In the genomic region with DNA sequence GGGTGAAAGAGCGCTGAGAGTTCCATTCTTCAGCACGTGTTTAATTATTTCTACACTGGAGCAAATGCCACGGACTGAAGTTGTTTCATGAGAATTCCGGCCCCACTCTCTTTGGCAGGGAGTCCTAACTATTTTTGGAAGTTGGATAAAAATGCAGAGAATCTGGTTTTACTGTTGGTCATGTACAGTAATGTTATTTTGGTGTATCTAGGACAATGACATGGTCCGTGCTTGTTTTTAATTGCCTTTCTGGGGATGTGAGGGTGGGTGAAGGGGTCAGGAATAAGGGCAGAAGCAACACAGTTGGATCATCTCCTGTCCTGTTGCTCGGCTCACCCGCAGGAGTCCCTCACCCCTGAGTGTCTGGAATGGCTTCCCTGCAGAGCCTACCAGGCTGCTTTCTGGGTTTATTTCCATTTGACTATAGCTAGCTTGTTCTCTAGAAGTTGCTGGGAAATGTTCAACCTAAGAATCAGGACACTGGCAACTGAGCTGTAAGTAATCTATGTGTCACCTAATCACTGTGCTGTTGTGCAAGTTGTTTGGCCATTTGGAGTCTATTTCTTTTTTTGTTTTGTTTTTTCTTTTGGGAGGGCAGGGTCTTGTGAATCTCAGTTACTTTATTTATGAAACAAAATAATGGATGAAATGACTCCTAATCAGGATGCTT, we compare ENCODE assay signal across 16 mouse cellular contexts. TPM values are rescaled to one million over a fixed set of nuclear protein-coding genes. Genes with fewer than 3 reads are reported as not detected.
DNase-seq lines count a peak whose midpoint lies in the region; ATAC-seq and TF ChIP-seq lines count a peak whose summit lies in the region.
"Had no signal": no experiment of that assay in that cellular context is flagged by ENCODE, and none has a peak within 500 bp of the region (broad histone marks: within the 10 kb centered on the region; RNA-seq: fewer than 3 reads in every experiment).

No protein-coding gene starts in this region.

- H3K9me3 ChIP-seq in heart, embryonic 10.5 days: no peaks in the 10 kb centered on the region
- no peaks in the 10 kb centered on the region for H3K9me3 ChIP-seq in heart, embryonic 11.5 days (replicated peaks; ENCODE audit: control insufficient read depth, low read length)
- H3K9me3 ChIP-seq in liver, embryonic 15.5 days (replicated peaks): no peaks in the 10 kb centered on the region
- no peaks in the 10 kb centered on the region for H3K9me3 ChIP-seq in kidney, postnatal 0 days (replicated peaks; ENCODE audit: low read length)
- H3K9me3 ChIP-seq in hindbrain, embryonic 11.5 days (ENCODE audit: control insufficient read depth, low read length): no peaks in the 10 kb centered on the region
- H3K9me3 ChIP-seq: embryonic facial prominence, embryonic 13.5 days; limb, embryonic 12.5 days; midbrain, embryonic 15.5 days had no signal

- no peak overlapping the region for H3K4me2 ChIP-seq in heart, embryonic 11.5 days
- H3K4me2 ChIP-seq in liver, embryonic 15.5 days: no peak overlapping the region
- H3K4me2 ChIP-seq in kidney, postnatal 0 days (ENCODE audit: low read length): no peak overlapping the region
- H3K4me2 ChIP-seq in hindbrain, embryonic 11.5 days (replicated peaks; ENCODE audit: low read depth, low read length): no peak overlapping the region
- H3K4me2 ChIP-seq: embryonic facial prominence, embryonic 13.5 days; hindbrain, embryonic 14.5 days; limb, embryonic 12.5 days; midbrain, embryonic 15.5 days had no signal

- H3K27me3 ChIP-seq in heart, embryonic 10.5 days (ENCODE audit: insufficient read depth, poor library complexity, severe bottlenecking): no peaks in the 10 kb centered on the region
- no peaks in the 10 kb centered on the region for H3K27me3 ChIP-seq in heart, embryonic 11.5 days (ENCODE audit: control insufficient read depth, insufficient read depth, low read length)
- peaks cover 15% of the 10 kb centered on the region; the same call in 1 of the 2 replicates for H3K27me3 ChIP-seq in liver, embryonic 15.5 days
- no peaks in the 10 kb centered on the region for H3K27me3 ChIP-seq in kidney, postnatal 0 days (ENCODE audit: insufficient read depth, low read length)
- H3K27me3 ChIP-seq in hindbrain, embryonic 11.5 days (ENCODE audit: control insufficient read depth, insufficient read depth, low read length): no peaks in the 10 kb centered on the region
- H3K27me3 ChIP-seq: embryonic facial prominence, embryonic 13.5 days; limb, embryonic 12.5 days; midbrain, embryonic 15.5 days had no signal

- no peak for TF ChIP-seq CTCF in kidney, postnatal 0 days (IDR thresholded peaks at IDR 0.05; ENCODE audit: low read depth)

- peak; percentile 33 for DNase-seq in heart, embryonic 10.5 days (ENCODE audit: low spot score)
- no peak for DNase-seq in liver
- peak; percentile 80 for DNase-seq in kidney, postnatal 0 days (ENCODE audit: low spot score)
- peak; percentile 44 for DNase-seq in lung, postnatal 36 days
- no peak for DNase-seq in hindbrain, embryonic 11.5 days (ENCODE audit: low spot score)
- DNase-seq in urinary bladder, postnatal 14 days (ENCODE audit: low spot score): no peak
- DNase-seq: cerebellum, postnatal 10 days; right cerebral cortex, postnatal 14 days had no signal

- 82% methylated on average over 7 of the region's 7 CpGs for WGBS in heart, embryonic 10.5 days
- WGBS in heart, embryonic 11.5 days (ENCODE audit: insufficient replicate concordance): 75% methylated on average over 7 of the region's 7 CpGs
- WGBS in liver, embryonic 15.5 days (ENCODE audit: insufficient replicate concordance): 70% methylated on average over 7 of the region's 7 CpGs
- WGBS in kidney, postnatal 0 days: 40% methylated on average over 7 of the region's 7 CpGs
- WGBS in hindbrain, embryonic 11.5 days: 79% methylated on average over 7 of the region's 7 CpGs

- no peaks in the 10 kb centered on the region for H3K4me1 ChIP-seq in heart, embryonic 10.5 days
- H3K4me1 ChIP-seq in heart, embryonic 11.5 days (ENCODE audit: control insufficient read depth, insufficient read depth, low read length): no peaks in the 10 kb centered on the region
- H3K4me1 ChIP-seq in liver, embryonic 15.5 days (replicated peaks): peaks cover 4% of the 10 kb centered on the region; the same call in 1 of the 2 replicates
- H3K4me1 ChIP-seq in kidney, postnatal 0 days (replicated peaks; ENCODE audit: insufficient read depth, low read length): no peaks in the 10 kb centered on the region
- no peaks in the 10 kb centered on the region for H3K4me1 ChIP-seq in hindbrain, embryonic 11.5 days (replicated peaks; ENCODE audit: control insufficient read depth, insufficient read depth, low read length)
- H3K4me1 ChIP-seq: limb, embryonic 12.5 days; midbrain, embryonic 15.5 days had no signal

- no peak overlapping the region for H3K9ac ChIP-seq in heart, embryonic 11.5 days (ENCODE audit: low read depth, low read length)
- no peak overlapping the region for H3K9ac ChIP-seq in liver, embryonic 15.5 days
- no peak overlapping the region for H3K9ac ChIP-seq in kidney, postnatal 0 days (ENCODE audit: low read depth, low read length)
- no peak overlapping the region for H3K9ac ChIP-seq in hindbrain, embryonic 11.5 days (ENCODE audit: low read depth, low read length)
- H3K9ac ChIP-seq: embryonic facial prominence, embryonic 13.5 days; hindbrain, embryonic 14.5 days; limb, embryonic 12.5 days; midbrain, embryonic 15.5 days had no signal

- no peak for ATAC-seq in heart, embryonic 11.5 days (replicated peaks; ENCODE audit: insufficient number of reproducible peaks, low FRiP score, low TSS enrichment)
- no peak for ATAC-seq in liver, embryonic 15.5 days (ENCODE audit: insufficient read depth)
- no peak for ATAC-seq in kidney, postnatal 0 days (replicated peaks; ENCODE audit: low FRiP score, low read depth)
- no peak for ATAC-seq in hindbrain, embryonic 11.5 days (ENCODE audit: low FRiP score)
- ATAC-seq: CD4-positive, CD25-positive, alpha-beta regulatory T cell, adult 4 months; midbrain, embryonic 15.5 days had no signal

- no peak overlapping the region for H3K4me3 ChIP-seq in heart, embryonic 10.5 days
- no peak overlapping the region for H3K4me3 ChIP-seq in heart, embryonic 11.5 days (ENCODE audit: low read depth, low read length)
- H3K4me3 ChIP-seq in liver, embryonic 15.5 days (replicated peaks): no peak overlapping the region
- H3K4me3 ChIP-seq in kidney, postnatal 0 days (replicated peaks; ENCODE audit: low read depth, low read length): no peak overlapping the region
- H3K4me3 ChIP-seq in hindbrain, embryonic 11.5 days (ENCODE audit: low read depth, low read length): no peak overlapping the region
- H3K4me3 ChIP-seq: embryonic facial prominence, embryonic 13.5 days; layer of hippocampus, adult 2 months; limb, embryonic 12.5 days; midbrain, embryonic 15.5 days had no signal

- no peak overlapping the region for H3K27ac ChIP-seq in heart, embryonic 10.5 days
- no peak overlapping the region for H3K27ac ChIP-seq in heart, embryonic 11.5 days (ENCODE audit: low read depth, low read length)
- H3K27ac ChIP-seq in liver, embryonic 15.5 days (replicated peaks): peak overlapping the region; percentile 51; the same call in 1 of the 2 replicates
- H3K27ac ChIP-seq in kidney, postnatal 0 days: peak overlapping the region; percentile 70
- no peak overlapping the region for H3K27ac ChIP-seq in hindbrain, embryonic 11.5 days (ENCODE audit: low read depth, low read length)
- H3K27ac ChIP-seq: embryonic facial prominence, embryonic 13.5 days; hindbrain, embryonic 14.5 days; layer of hippocampus, adult 2 months; limb, embryonic 12.5 days; midbrain, embryonic 15.5 days had no signal

- H3K36me3 ChIP-seq in heart, embryonic 10.5 days: no peaks in the 10 kb centered on the region
- H3K36me3 ChIP-seq in heart, embryonic 11.5 days (ENCODE audit: control insufficient read depth, insufficient read depth, low read length): no peaks in the 10 kb centered on the region
- H3K36me3 ChIP-seq in liver, embryonic 15.5 days (replicated peaks): no peaks in the 10 kb centered on the region
- H3K36me3 ChIP-seq in kidney, postnatal 0 days (ENCODE audit: insufficient read depth, low read length): no peaks in the 10 kb centered on the region
- no peaks in the 10 kb centered on the region for H3K36me3 ChIP-seq in hindbrain, embryonic 11.5 days (ENCODE audit: control insufficient read depth, insufficient read depth, low read length)
- H3K36me3 ChIP-seq: embryonic facial prominence, embryonic 13.5 days; limb, embryonic 12.5 days; midbrain, embryonic 15.5 days had no signal

RNA-seq across cellular contexts. Expression of a gene that starts 48.1 kb away (rescaled TPM):
- 13.8 and 16.6 TPM in 2 replicates for polyA plus RNA-seq in heart, embryonic 10.5 days (2016; fragmentation: Nextera tagmentation; extraction: Ambion mirVana)
- polyA plus RNA-seq in heart, embryonic 11.5 days (2014; fragmentation: Nextera tagmentation; extraction: Ambion mirVana): 15.8 and 19.3 TPM in 2 replicates
- polyA plus RNA-seq in liver, embryonic 15.5 days (2015; fragmentation: Nextera tagmentation; extraction: Ambion mirVana): 11.8 and 12.3 TPM in 2 replicates
- polyA plus RNA-seq in kidney, postnatal 0 days (2015; fragmentation: Nextera tagmentation; extraction: Ambion mirVana): 30.3 and 33.1 TPM in 2 replicates
- polyA plus RNA-seq in hindbrain, embryonic 11.5 days (2014; fragmentation: Nextera tagmentation; extraction: Ambion mirVana): 13.0 and 16.0 TPM in 2 replicates

Comparison
In these comparisons a context has a peak if more than half of its experiments do, and no peak if none do; other contexts are left out.
1. DNase-seq: peak in heart, embryonic 10.5 days (single experiment), kidney, postnatal 0 days (single experiment) and lung, postnatal 36 days (single experiment); none in liver (single experiment), hindbrain, embryonic 11.5 days (single experiment) and urinary bladder, postnatal 14 days (single experiment).
2. H3K27ac ChIP-seq: peak in liver, embryonic 15.5 days (single experiment) and kidney, postnatal 0 days (single experiment); none in heart, embryonic 10.5 days (single experiment), heart, embryonic 11.5 days (single experiment) and hindbrain, embryonic 11.5 days (single experiment).